Mouse (Mus musculus): Measurements from ENCODE around the gene Gale.

DNA sequence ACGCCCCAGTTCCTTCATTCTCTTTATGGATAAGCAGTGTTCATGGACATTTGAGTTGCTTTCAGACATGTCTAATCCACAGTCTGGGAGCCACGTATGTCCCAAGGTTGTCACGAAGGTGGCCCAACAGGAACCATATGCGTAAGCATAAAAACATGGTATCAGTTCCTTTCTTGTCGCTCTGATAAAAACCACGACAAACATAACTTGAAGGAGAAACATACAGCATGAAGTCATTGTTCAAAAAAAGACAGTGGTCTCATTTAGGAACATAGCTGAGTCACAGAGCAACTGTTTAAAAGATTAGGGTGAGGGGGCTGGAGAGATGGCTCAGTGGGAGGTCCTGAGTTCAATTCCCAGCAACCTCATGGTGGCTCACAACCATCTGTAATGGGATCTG is 21.3 kb upstream of the Gale start:
- TF ChIP-seq POLR2A (IDR thresholded peaks at IDR 0.05; ENCODE audit: low read depth, low read length) (no peak), CTCF (conservative IDR thresholded peaks at IDR 0.05 in 1 of 2, IDR thresholded peaks at IDR 0.05 in 1 of 2; ENCODE audit: low read depth in 2 of 2, low read length in 2 of 2) (no peak), CHD2 (IDR thresholded peaks at IDR 0.05; ENCODE audit: low read length) (no peak), EP300 (IDR thresholded peaks at IDR 0.05; ENCODE audit: low read length) (no peak), ELF1 (IDR thresholded peaks at IDR 0.05; ENCODE audit: low read depth, low read length) (no peak), PAX5 (IDR thresholded peaks at IDR 0.05; ENCODE audit: low read length) (no peak), ZMIZ1 (IDR thresholded peaks at IDR 0.05; ENCODE audit: low read depth, low read length) (no peak), GABPA (IDR thresholded peaks at IDR 0.05; ENCODE audit: insufficient replicate concordance, low read depth, low read length) (no peak), HCFC1 (IDR thresholded peaks at IDR 0.05; ENCODE audit: low read depth, low read length) (no peak), UBTF (IDR thresholded peaks at IDR 0.05; ENCODE audit: low read depth, low read length) (no peak)

All from CH12.LX (cell line).